Mouse (Mus musculus) MEL (cell line): ENCODE measurements around the gene Rfk. TPM values are rescaled to one million over a fixed set of nuclear protein-coding genes. Genes with fewer than 3 reads are reported as not detected.

ENCODE experiments used
- DNase-seq: peaks from one replicate; pipeline ENCODE4 v3.0.0; 2011; ENCODE audit warnings: low read depth, low spot score
- H3K27ac ChIP-seq: 2 replicates; pipeline ENCODE4 v1.5.1; 2012; ENCODE audit warnings: low read depth, mild to moderate bottlenecking, control low read depth, low read length, moderate library complexity; ENCODE audit not compliant: control insufficient read depth
- H3K27me3 ChIP-seq, 2 experiments: fragments of 150-350 bp in 1 of 2; sonication (generic) in 1 of 2; 2 replicates each; pipeline ENCODE4 v1.6.1; 2012; ENCODE audit warnings: low read length in 2 of 2, mild to moderate bottlenecking in 2 of 2, improper control_type of control experiment in 1 of 2, moderate library complexity in 1 of 2; ENCODE audit not compliant: insufficient read depth in 2 of 2, control insufficient read depth in 1 of 2
- H3K36me3 ChIP-seq, 2 experiments: 2 replicates each; pipeline ENCODE4 v1.6.1; 2012 to 2014; ENCODE audit warnings: low read length in 2 of 2, improper control_type of control experiment in 1 of 2, inconsistent platforms in 1 of 2, mild to moderate bottlenecking in 1 of 2; ENCODE audit not compliant: insufficient read depth in 2 of 2, control insufficient read depth in 1 of 2
- H3K4me1 ChIP-seq, 2 experiments: fragments of 150-350 bp in 1 of 2; sonication (generic) in 1 of 2; 2 replicates each; pipeline ENCODE4 v1.6.1; 2012; ENCODE audit warnings: low read length in 2 of 2, improper control_type of control experiment in 1 of 2, mild to moderate bottlenecking in 1 of 2; ENCODE audit not compliant: insufficient read depth in 2 of 2, control insufficient read depth in 1 of 2
- H3K4me3 ChIP-seq, 2 experiments: fragments of 150-350 bp in 1 of 2; sonication (generic) in 1 of 2; 2 replicates each; pipeline ENCODE4 v1.5.1; 2012; ENCODE audit warnings: low read depth in 2 of 2, low read length in 2 of 2, mild to moderate bottlenecking in 2 of 2, moderate library complexity in 2 of 2, control low read depth in 1 of 2, improper control_type of control experiment in 1 of 2; ENCODE audit not compliant: control insufficient read depth in 1 of 2, insufficient read depth in 1 of 2
- H3K79me2 ChIP-seq: 2 replicates; pipeline ENCODE4 v1.6.1; 2012; ENCODE audit warnings: mild to moderate bottlenecking, low read length, moderate library complexity; ENCODE audit not compliant: control insufficient read depth, poor library complexity, insufficient read depth
- H3K9ac ChIP-seq: 2 replicates; pipeline ENCODE4 v1.6.1; 2012; ENCODE audit warnings: low read depth, mild to moderate bottlenecking, control low read depth, low read length, moderate library complexity; ENCODE audit not compliant: control insufficient read depth, poor library complexity, severe bottlenecking
- H3K9me3 ChIP-seq: fragments of 150-350 bp; sonication (generic); replicated peaks from 2 replicates; pipeline ENCODE4 v1.6.1; 2012; ENCODE audit warnings: mild to moderate bottlenecking, low read length, improper control_type of control experiment, moderate library complexity; ENCODE audit not compliant: insufficient read depth
- BHLHE40 ChIP-seq: IDR thresholded peaks from 2 replicates; pipeline ENCODE4 v1.6.1; 2012; ENCODE audit warnings: low read depth, mild to moderate bottlenecking, inconsistent platforms, low read length, improper control_type of control experiment, borderline replicate concordance
- CHD1 ChIP-seq: IDR thresholded peaks from 2 replicates; pipeline ENCODE4 v1.6.1; 2012; ENCODE audit warnings: low read depth, mild to moderate bottlenecking, inconsistent platforms, low read length, improper control_type of control experiment
- CHD2 ChIP-seq: IDR thresholded peaks from 2 replicates; pipeline ENCODE4 v1.6.1; 2011; ENCODE audit warnings: low read length, improper control_type of control experiment
- E2F4 ChIP-seq: IDR thresholded peaks from 2 replicates; pipeline ENCODE4 v1.6.1; 2011; ENCODE audit warnings: low read depth, low read length, improper control_type of control experiment, borderline replicate concordance
- EP300 ChIP-seq, 2 experiments: IDR thresholded peaks; 2 replicates each; pipeline ENCODE4 v1.6.1; 2011; ENCODE audit warnings: improper control_type of control experiment in 2 of 2, low read length in 2 of 2, low read depth in 1 of 2, mild to moderate bottlenecking in 1 of 2
- ETS1 ChIP-seq: IDR thresholded peaks from 2 replicates; pipeline ENCODE4 v1.6.1; 2012; ENCODE audit warnings: low read depth, mild to moderate bottlenecking, inconsistent platforms, low read length, improper control_type of control experiment, moderate library complexity
- GABPA ChIP-seq: IDR thresholded peaks from 2 replicates; pipeline ENCODE4 v1.6.1; 2012; ENCODE audit warnings: low read depth, mild to moderate bottlenecking, inconsistent platforms, low read length, improper control_type of control experiment, moderate library complexity
- GATA1 ChIP-seq: IDR thresholded peaks from 2 replicates; pipeline ENCODE4 v1.6.1; 2011; ENCODE audit warnings: low read depth, low read length, improper control_type of control experiment
- HCFC1 ChIP-seq: IDR thresholded peaks from 2 replicates; pipeline ENCODE4 v1.6.1; 2012; ENCODE audit warnings: low read depth, mild to moderate bottlenecking, inconsistent platforms, low read length, improper control_type of control experiment, moderate library complexity
- JUND ChIP-seq: IDR thresholded peaks from 2 replicates; pipeline ENCODE4 v1.6.1; 2011; ENCODE audit warnings: low read depth, mild to moderate bottlenecking, improper control_type of control experiment, low read length
- KAT2A ChIP-seq: conservative IDR thresholded peaks from 2 replicates; pipeline ENCODE4 v1.6.1; 2012; ENCODE audit warnings: low read depth, low read length, improper control_type of control experiment, inconsistent platforms
- MAFK ChIP-seq: IDR thresholded peaks from 2 replicates; pipeline ENCODE4 v1.6.1; 2011; ENCODE audit warnings: low read depth, mild to moderate bottlenecking, low read length, improper control_type of control experiment, borderline replicate concordance
- MAX ChIP-seq: IDR thresholded peaks from 2 replicates; pipeline ENCODE4 v1.6.1; 2011; ENCODE audit warnings: low read length, improper control_type of control experiment
- MAZ ChIP-seq: IDR thresholded peaks from 2 replicates; pipeline ENCODE4 v1.6.1; 2012; ENCODE audit warnings: low read depth, mild to moderate bottlenecking, inconsistent platforms, low read length, improper control_type of control experiment
- MEF2A ChIP-seq: IDR thresholded peaks from 2 replicates; pipeline ENCODE4 v1.6.1; 2014; ENCODE audit warnings: low read depth, mild to moderate bottlenecking, inconsistent platforms, low read length, improper control_type of control experiment; ENCODE audit not compliant: poor library complexity, insufficient replicate concordance, severe bottlenecking; ENCODE audit errors: extremely low read depth
- MXI1 ChIP-seq: IDR thresholded peaks from 2 replicates; pipeline ENCODE4 v1.6.1; 2011; ENCODE audit warnings: mild to moderate bottlenecking, low read depth, low read length, improper control_type of control experiment
- MYB ChIP-seq: IDR thresholded peaks from 2 replicates; pipeline ENCODE4 v1.6.1; 2011; ENCODE audit warnings: mild to moderate bottlenecking, low read depth, low read length, improper control_type of control experiment
- NRF1 ChIP-seq: IDR thresholded peaks from 2 replicates; pipeline ENCODE4 v1.6.1; 2014; ENCODE audit warnings: low read depth, mild to moderate bottlenecking, inconsistent platforms, low read length, improper control_type of control experiment, moderate library complexity; ENCODE audit not compliant: poor library complexity, insufficient read depth, severe bottlenecking
- POLR2A ChIP-seq, 2 experiments: IDR thresholded peaks; 2 replicates each; pipeline ENCODE4 v1.6.1; 2011 to 2012; ENCODE audit warnings: low read length in 2 of 2, mild to moderate bottlenecking in 2 of 2, control low read depth in 1 of 2, improper control_type of control experiment in 1 of 2, low read depth in 1 of 2, moderate library complexity in 1 of 2; ENCODE audit not compliant: control insufficient read depth in 1 of 2, insufficient read depth in 1 of 2, poor library complexity in 1 of 2
- POLR2AphosphoS2 ChIP-seq: IDR thresholded peaks from 2 replicates; pipeline ENCODE4 v1.6.1; 2011; ENCODE audit warnings: low read length, improper control_type of control experiment
- POLR2AphosphoS5 ChIP-seq: IDR thresholded peaks from 2 replicates; pipeline ENCODE4 v1.6.1; 2012; ENCODE audit warnings: low read depth, borderline replicate concordance, mild to moderate bottlenecking, inconsistent platforms, low read length, moderate library complexity, mixed read lengths
- RAD21 ChIP-seq: IDR thresholded peaks from 2 replicates; pipeline ENCODE4 v1.6.1; 2011; ENCODE audit warnings: mild to moderate bottlenecking, low read depth, low read length, improper control_type of control experiment
- RCOR1 ChIP-seq: IDR thresholded peaks from 2 replicates; pipeline ENCODE4 v1.6.1; 2012; ENCODE audit warnings: low read depth, mild to moderate bottlenecking, inconsistent platforms, low read length, improper control_type of control experiment
- SIN3A ChIP-seq: IDR thresholded peaks from 2 replicates; pipeline ENCODE4 v1.6.1; 2012; ENCODE audit warnings: low read length, improper control_type of control experiment, inconsistent platforms
- SMC3 ChIP-seq: IDR thresholded peaks from 2 replicates; pipeline ENCODE4 v1.6.1; 2011; ENCODE audit warnings: low read depth, low read length, improper control_type of control experiment
- TAL1 ChIP-seq: IDR thresholded peaks from 2 replicates; pipeline ENCODE4 v1.6.1; 2012; ENCODE audit warnings: mild to moderate bottlenecking, inconsistent platforms, low read length, moderate library complexity, mixed read lengths
- TBP ChIP-seq: IDR thresholded peaks from 2 replicates; pipeline ENCODE4 v1.8.0; 2011; ENCODE audit warnings: low read depth, low read length, improper control_type of control experiment
- UBTF ChIP-seq: IDR thresholded peaks from 2 replicates; pipeline ENCODE4 v1.6.1; 2012; ENCODE audit warnings: low read depth, mild to moderate bottlenecking, inconsistent platforms, low read length, improper control_type of control experiment, moderate library complexity, borderline replicate concordance; ENCODE audit not compliant: insufficient read depth
- USF1 ChIP-seq: IDR thresholded peaks from 2 replicates; pipeline ENCODE4 v1.6.1; 2014; ENCODE audit warnings: low read depth, mild to moderate bottlenecking, inconsistent platforms, low read length, improper control_type of control experiment, moderate library complexity
- USF2 ChIP-seq, 2 experiments: IDR thresholded peaks; 2 replicates each; pipeline ENCODE4 v1.6.1; 2011 to 2012; ENCODE audit warnings: improper control_type of control experiment in 2 of 2, low read length in 2 of 2, borderline replicate concordance in 1 of 2, inconsistent platforms in 1 of 2, low read depth in 1 of 2, mild to moderate bottlenecking in 1 of 2; ENCODE audit not compliant: insufficient read depth in 1 of 2
- ZC3H11A ChIP-seq: IDR thresholded peaks from 2 replicates; pipeline ENCODE4 v1.6.1; 2012; ENCODE audit warnings: low read depth, mild to moderate bottlenecking, inconsistent platforms, low read length, improper control_type of control experiment
- ZKSCAN1 ChIP-seq: IDR thresholded peaks from 2 replicates; pipeline ENCODE4 v1.6.1; 2012; ENCODE audit warnings: low read depth, mild to moderate bottlenecking, inconsistent platforms, low read length, improper control_type of control experiment, moderate library complexity
- ZMIZ1 ChIP-seq: IDR thresholded peaks from 2 replicates; pipeline ENCODE4 v1.6.1; 2012; ENCODE audit warnings: low read depth, mild to moderate bottlenecking, inconsistent platforms, low read length, improper control_type of control experiment, moderate library complexity
- ZNF384 ChIP-seq: IDR thresholded peaks from 2 replicates; pipeline ENCODE4 v1.6.1; 2012; ENCODE audit warnings: low read depth, mild to moderate bottlenecking, inconsistent platforms, low read length, improper control_type of control experiment
- polyA plus RNA-seq, 2 experiments: library from polyadenylated mRNA; stranded (reverse) in 1 of 2; unstranded in 1 of 2; fragments of >175 nt in 1 of 2; fragments of >200 nt in 1 of 2; gene quantifications; 2 replicates each; pipeline versions ENCODE4 v1.2.1 to v1.2.4; 2012; ENCODE audit warnings: low replicate concordance in 2 of 2, low read depth in 1 of 2; ENCODE audit not compliant: insufficient read length in 2 of 2, insufficient read depth in 1 of 2, missing spikeins in 1 of 2
- total RNA-seq: library from RNA; depleted of rRNA; stranded (reverse); fragments of 300-350 nt; gene quantifications from 2 replicates; pipeline ENCODE4 v1.2.3, GENCODE M21; 2012

The Rfk gene
- total and polyA plus RNA-seq, 3 experiments: 16.2 to 39.7 TPM; not detected in 1

- Histone ChIP-seq H3K4me1 (peaks cover 3 to 24% of the 10 kb centered on the region in 2 experiments; a peak in 3 of 4 replicates), H3K9ac (peak overlapping the region; percentile 45), H3K9me3 (no peaks in the 10 kb centered on the region)
Measured at GRCm38 (mm10) chr19:17396802-17397201, 3.0 kb downstream of the Rfk start.

GRCm38 (mm10) chr19:17397922-17398321, 4.1 kb downstream of the Rfk start:
- no peak for DNase-seq
- Histone ChIP-seq H3K4me3 (no peak overlapping the region), H3K79me2 (peaks cover 9% of the 10 kb centered on the region), H3K9me3 (no peaks in the 10 kb centered on the region), H3K36me3 (peaks cover 2 to 22% of the 10 kb centered on the region in 2 experiments), H3K4me1 (peaks cover 3 to 21% of the 10 kb centered on the region in 2 experiments; a peak in 3 of 4 replicates), H3K9ac (no peak overlapping the region), H3K27ac (no peak overlapping the region), H3K27me3 (no peaks in the 10 kb centered on the region)
- TF ChIP-seq RCOR1: no peak
- TF ChIP-seq MEF2A: no peak
- no peak for TF ChIP-seq MXI1
- TF ChIP-seq EP300 (IDR thresholded peaks at IDR 0.05; ENCODE audit: low read depth in 1 of 2, low read length in 2 of 2): no peak
- no peak for TF ChIP-seq GATA1
- TF ChIP-seq GABPA: no peak
- no peak for TF ChIP-seq NRF1
- no peak for TF ChIP-seq RAD21
- no peak for TF ChIP-seq MYB
- no peak for TF ChIP-seq SMC3
- TF ChIP-seq USF2 (IDR thresholded peaks at IDR 0.05; ENCODE audit: borderline replicate concordance in 1 of 2, insufficient read depth in 1 of 2, low read depth in 1 of 2, low read length in 2 of 2): no peak
- no peak for TF ChIP-seq POLR2AphosphoS5

More at GRCm38 (mm10) chr19:17396802-17397201, 3.0 kb downstream of the Rfk start:
- peak; percentile 61 for DNase-seq
- Histone ChIP-seq H3K36me3 (peaks cover 2 to 22% of the 10 kb centered on the region in 2 experiments), H3K27me3 (no peaks in the 10 kb centered on the region), H3K4me3 (peak overlapping the region in 1 of 2 experiments; percentile 28; a peak in 1 of 4 replicates), H3K27ac (peak overlapping the region; percentile 57), H3K79me2 (peaks cover 9% of the 10 kb centered on the region)
- TF ChIP-seq JUND (no peak), USF1 (no peak), RAD21 (no peak), ZC3H11A (no peak), MEF2A (no peak), MYB (no peak), EP300 (IDR thresholded peaks at IDR 0.05; ENCODE audit: low read depth in 1 of 2, low read length in 2 of 2) (peak in 1 of 2 experiments; percentile 31; a peak in 1 of 4 replicates), ZNF384 (no peak), POLR2AphosphoS5 (no peak), CHD2 (no peak), UBTF (no peak), USF2 (IDR thresholded peaks at IDR 0.05; ENCODE audit: borderline replicate concordance in 1 of 2, insufficient read depth in 1 of 2, low read depth in 1 of 2, low read length in 2 of 2) (no peak), TBP (no peak), GABPA (no peak), BHLHE40 (no peak), SIN3A (peak; percentile 46; the same call in 1 of the 2 replicates), POLR2AphosphoS2 (no peak), ETS1 (peak; percentile 43; the same call in 1 of the 2 replicates), RCOR1 (no peak), KAT2A (no peak), ZMIZ1 (no peak), MAX (no peak), GATA1 (peak; percentile 69), E2F4 (no peak), MAZ (no peak), ZKSCAN1 (no peak), SMC3 (no peak), MXI1 (no peak), TAL1 (no peak), MAFK (no peak), HCFC1 (no peak), CHD1 (no peak), POLR2A (IDR thresholded peaks at IDR 0.05; ENCODE audit: control insufficient read depth in 1 of 2, insufficient read depth in 1 of 2, low read depth in 1 of 2, low read length in 2 of 2, poor library complexity in 1 of 2) (no peak)
